Mouse (Mus musculus): ENCODE results near the gene Lgi2. TPM values are rescaled to one million over a fixed set of nuclear protein-coding genes. Genes with fewer than 3 reads are reported as not detected.

The Lgi2 gene
- polyA plus RNA-seq, 1 experiment from 2014 or later, result 1.4 TPM

DNA sequence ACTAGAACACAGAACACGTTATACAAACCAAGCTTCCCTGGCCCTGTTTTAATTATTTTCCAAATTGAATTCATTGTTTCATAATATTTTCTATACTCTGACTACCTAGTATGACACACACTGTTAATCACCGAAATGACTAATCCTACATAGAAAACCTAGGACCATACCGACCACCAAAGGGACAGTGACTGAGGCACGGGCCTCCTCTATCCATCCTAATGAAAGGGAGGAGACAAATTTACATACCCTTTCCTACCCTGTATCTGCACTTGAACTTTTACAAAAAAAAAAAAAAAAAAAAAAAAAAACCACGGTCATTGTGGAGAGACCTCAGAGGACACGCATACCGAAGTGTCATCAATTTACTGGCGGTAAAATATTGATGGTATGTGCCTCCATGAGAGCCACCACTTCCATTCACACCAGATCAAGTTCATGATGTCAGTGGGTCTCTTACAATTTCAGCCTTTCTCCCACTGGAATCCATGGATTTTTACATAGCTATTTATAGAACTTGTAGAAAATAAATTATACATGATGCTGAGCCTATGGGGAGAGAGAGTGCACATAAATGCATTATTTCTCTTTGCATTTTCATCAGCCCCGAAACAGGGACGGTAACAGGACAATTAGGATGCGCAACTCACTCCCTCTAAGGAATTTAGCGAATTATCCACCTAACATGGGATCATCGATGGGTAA lies 15.5 kb downstream of the Lgi2 start:
- ATAC-seq (ENCODE audit: insufficient read depth, low FRiP score, low TSS enrichment), result peak; percentile 45; the same call in 1 of the 2 replicates
- no peak overlapping the region for H3K27ac ChIP-seq (ENCODE audit: low read depth, low read length)
- 86% methylated on average over 13 of the region's 13 CpGs for WGBS

GRCm38 (mm10) chr5:52546950-52547349 lies 19.3 kb downstream of the Lgi2 start:
- H3K4me3 ChIP-seq (ENCODE audit: low read depth, low read length), result no peak overlapping the region
- WGBS, result 41% methylated on average over 3 of the region's 3 CpGs
- no peaks in the 10 kb centered on the region for H3K4me1 ChIP-seq (ENCODE audit: control insufficient read depth, insufficient read depth, low read length)
- peak; percentile 45 for DNase-seq (ENCODE audit: low spot score)
- H3K27ac ChIP-seq (ENCODE audit: low read depth, low read length), result no peak overlapping the region
- ATAC-seq (ENCODE audit: insufficient read depth, low FRiP score, low TSS enrichment), result no peak
- H3K4me2 ChIP-seq (ENCODE audit: low read depth), result no peak overlapping the region
- H3K36me3 ChIP-seq (ENCODE audit: control insufficient read depth, insufficient read depth, low read length), result no peaks in the 10 kb centered on the region
- H3K9me3 ChIP-seq (ENCODE audit: control insufficient read depth, low read length), result no peaks in the 10 kb centered on the region
- no peaks in the 10 kb centered on the region for H3K27me3 ChIP-seq (ENCODE audit: control insufficient read depth, insufficient read depth, low read length)
- H3K9ac ChIP-seq (ENCODE audit: low read length), result no peak overlapping the region

More for the DNA sequence above, 15.5 kb downstream of the Lgi2 start:
- Histone ChIP-seq H3K9me3 (ENCODE audit: control insufficient read depth, low read length) (no peaks in the 10 kb centered on the region), H3K36me3 (ENCODE audit: control insufficient read depth, insufficient read depth, low read length) (no peaks in the 10 kb centered on the region), H3K4me1 (ENCODE audit: control insufficient read depth, insufficient read depth, low read length) (no peaks in the 10 kb centered on the region), H3K9ac (ENCODE audit: low read length) (no peak overlapping the region), H3K4me2 (ENCODE audit: low read depth) (no peak overlapping the region), H3K27me3 (ENCODE audit: control insufficient read depth, insufficient read depth, low read length) (no peaks in the 10 kb centered on the region), H3K4me3 (ENCODE audit: low read depth, low read length) (no peak overlapping the region)
- no peak for DNase-seq (ENCODE audit: low spot score)

GRCm38 (mm10) chr5:52543770-52544169 lies 22.5 kb downstream of the Lgi2 start:
- Histone ChIP-seq H3K9me3 (ENCODE audit: control insufficient read depth, low read length) (no peaks in the 10 kb centered on the region), H3K4me3 (ENCODE audit: low read depth, low read length) (no peak overlapping the region), H3K27me3 (ENCODE audit: control insufficient read depth, insufficient read depth, low read length) (no peaks in the 10 kb centered on the region), H3K9ac (ENCODE audit: low read length) (no peak overlapping the region), H3K36me3 (ENCODE audit: control insufficient read depth, insufficient read depth, low read length) (no peaks in the 10 kb centered on the region), H3K27ac (ENCODE audit: low read depth, low read length) (no peak overlapping the region), H3K4me2 (ENCODE audit: low read depth) (no peak overlapping the region), H3K4me1 (ENCODE audit: control insufficient read depth, insufficient read depth, low read length) (no peaks in the 10 kb centered on the region)
- WGBS, result 89% methylated on average over 4 of the region's 4 CpGs
- ATAC-seq (ENCODE audit: insufficient read depth, low FRiP score, low TSS enrichment) (no peak), DNase-seq (ENCODE audit: low spot score) (no peak)

DNA sequence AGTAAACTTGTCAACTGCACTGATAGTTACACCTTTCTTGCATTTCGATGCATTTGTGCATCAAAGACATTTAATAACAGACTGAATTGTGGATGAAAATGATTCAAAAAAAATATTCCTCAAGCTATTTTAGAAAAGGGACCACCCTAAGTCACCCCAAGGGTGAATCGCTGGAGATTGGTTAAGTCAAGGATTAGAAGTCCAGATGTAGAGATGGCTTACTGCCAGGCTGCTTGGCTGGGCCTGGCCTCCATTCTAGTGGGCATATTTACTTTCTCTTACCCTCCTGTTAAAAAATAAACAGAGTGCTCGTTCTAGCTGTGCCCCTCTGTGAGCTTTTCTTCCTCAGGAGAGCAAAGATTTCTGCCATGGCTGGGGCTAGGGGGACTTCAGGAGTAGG lies 26.1 kb downstream of the Lgi2 start:
- no peaks in the 10 kb centered on the region for H3K36me3 ChIP-seq (ENCODE audit: control insufficient read depth, insufficient read depth, low read length)
- 73% methylated on average over 3 of the region's 3 CpGs for WGBS
- no peak overlapping the region for H3K9ac ChIP-seq (ENCODE audit: low read length)
- H3K4me3 ChIP-seq (ENCODE audit: low read depth, low read length), result no peak overlapping the region
- no peak for DNase-seq (ENCODE audit: low spot score)
- H3K4me2 ChIP-seq (ENCODE audit: low read depth), result no peak overlapping the region
- H3K27ac ChIP-seq (ENCODE audit: low read depth, low read length), result no peak overlapping the region
- H3K27me3 ChIP-seq (ENCODE audit: control insufficient read depth, insufficient read depth, low read length), result no peaks in the 10 kb centered on the region
- H3K4me1 ChIP-seq (ENCODE audit: control insufficient read depth, insufficient read depth, low read length), result no peaks in the 10 kb centered on the region
- no peak for ATAC-seq (ENCODE audit: insufficient read depth, low FRiP score, low TSS enrichment)
- no peaks in the 10 kb centered on the region for H3K9me3 ChIP-seq (ENCODE audit: control insufficient read depth, low read length)

DNA sequence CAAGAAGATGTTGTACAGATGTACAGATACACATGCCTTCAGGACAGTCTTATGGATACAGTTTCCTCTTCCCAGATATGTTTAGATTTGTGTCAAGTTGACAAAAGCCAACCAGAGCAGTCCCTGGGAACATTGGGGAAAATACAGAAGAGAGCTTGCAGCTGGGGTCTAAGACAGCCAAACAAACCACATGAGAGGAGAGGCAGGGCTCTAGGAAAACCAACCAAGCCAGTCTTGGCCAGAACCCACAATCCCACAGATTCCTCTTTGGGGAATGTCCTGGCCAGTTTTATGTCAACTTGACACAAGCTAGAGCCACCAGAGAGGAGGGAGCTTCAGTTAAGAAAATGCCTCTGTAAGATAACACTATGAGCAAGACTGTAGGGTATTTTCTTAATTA lies 26.8 kb downstream of the Lgi2 start:
- ATAC-seq (ENCODE audit: insufficient read depth, low FRiP score, low TSS enrichment), result no peak
- Histone ChIP-seq H3K9me3 (ENCODE audit: control insufficient read depth, low read length) (no peaks in the 10 kb centered on the region), H3K4me3 (ENCODE audit: low read depth, low read length) (no peak overlapping the region), H3K4me2 (ENCODE audit: low read depth) (no peak overlapping the region), H3K27me3 (ENCODE audit: control insufficient read depth, insufficient read depth, low read length) (no peaks in the 10 kb centered on the region), H3K36me3 (ENCODE audit: control insufficient read depth, insufficient read depth, low read length) (no peaks in the 10 kb centered on the region), H3K4me1 (ENCODE audit: control insufficient read depth, insufficient read depth, low read length) (no peaks in the 10 kb centered on the region), H3K27ac (ENCODE audit: low read depth, low read length) (no peak overlapping the region), H3K9ac (ENCODE audit: low read length) (no peak overlapping the region)
- DNase-seq (ENCODE audit: low spot score), result no peak

- Histone ChIP-seq H3K4me2 (ENCODE audit: low read depth) (no peak overlapping the region), H3K9me3 (ENCODE audit: control insufficient read depth, low read length) (no peaks in the 10 kb centered on the region), H3K9ac (ENCODE audit: low read length) (no peak overlapping the region), H3K4me3 (ENCODE audit: low read depth, low read length) (no peak overlapping the region), H3K4me1 (ENCODE audit: control insufficient read depth, insufficient read depth, low read length) (no peaks in the 10 kb centered on the region), H3K27me3 (ENCODE audit: control insufficient read depth, insufficient read depth, low read length) (no peaks in the 10 kb centered on the region), H3K27ac (ENCODE audit: low read depth, low read length) (no peak overlapping the region), H3K36me3 (ENCODE audit: control insufficient read depth, insufficient read depth, low read length) (no peaks in the 10 kb centered on the region)
- ATAC-seq (ENCODE audit: insufficient read depth, low FRiP score, low TSS enrichment) (no peak), DNase-seq (ENCODE audit: low spot score) (no peak)
- WGBS, result 86% methylated on average over 7 of the region's 7 CpGs
These were observed 29.2 kb downstream of the Lgi2 start for GRCm38 (mm10) chr5:52537024-52537423.

DNA sequence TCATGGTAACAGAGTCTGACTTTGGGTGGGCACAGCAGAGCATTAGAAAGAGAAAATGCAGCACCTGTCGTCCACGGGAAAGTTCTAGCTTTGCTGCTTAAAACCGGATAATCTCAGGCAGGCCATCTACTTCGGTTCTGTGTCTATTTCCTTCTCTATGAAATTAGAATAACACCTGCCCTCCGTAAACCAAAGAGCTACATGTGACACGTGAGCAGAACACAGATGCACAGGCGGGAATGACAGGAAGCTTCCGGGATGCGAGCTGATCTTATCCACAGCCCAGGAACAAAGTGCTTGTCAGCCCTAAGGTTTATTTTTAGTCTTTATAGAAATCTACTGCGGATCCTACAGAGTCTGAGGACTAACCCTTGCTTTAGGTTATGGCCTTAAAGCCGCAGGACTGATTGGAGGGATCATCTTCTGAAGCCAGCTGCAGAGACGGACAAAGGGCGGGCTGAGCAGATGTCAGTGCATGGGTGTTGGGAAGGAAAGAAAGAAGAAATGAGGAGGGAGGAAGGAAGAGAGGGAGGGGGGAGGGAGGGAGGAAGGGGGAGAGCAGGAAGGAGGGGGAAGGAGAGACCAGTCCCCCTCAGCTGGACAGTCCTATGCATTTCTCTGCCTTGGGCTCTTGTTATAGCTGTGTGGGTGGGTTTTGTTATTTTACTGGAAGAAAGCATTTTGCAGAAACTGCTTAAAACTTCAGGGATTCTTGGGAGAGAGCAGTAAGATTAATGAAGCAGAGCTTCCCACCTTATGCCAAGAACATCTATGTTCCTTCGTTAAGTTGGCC lies 31.3 kb downstream of the Lgi2 start:
- no peaks in the 10 kb centered on the region for H3K4me1 ChIP-seq (ENCODE audit: control insufficient read depth, insufficient read depth, low read length)
- no peaks in the 10 kb centered on the region for H3K9me3 ChIP-seq (ENCODE audit: control insufficient read depth, low read length)
- DNase-seq (ENCODE audit: low spot score) (no peak), ATAC-seq (ENCODE audit: insufficient read depth, low FRiP score, low TSS enrichment) (no peak)
- no peak overlapping the region for H3K27ac ChIP-seq (ENCODE audit: low read depth, low read length)
- no peaks in the 10 kb centered on the region for H3K36me3 ChIP-seq (ENCODE audit: control insufficient read depth, insufficient read depth, low read length)
- H3K4me3 ChIP-seq (ENCODE audit: low read depth, low read length), result no peak overlapping the region
- H3K27me3 ChIP-seq (ENCODE audit: control insufficient read depth, insufficient read depth, low read length), result no peaks in the 10 kb centered on the region
- WGBS, result 75% methylated on average over 14 of the region's 14 CpGs
- no peak overlapping the region for H3K9ac ChIP-seq (ENCODE audit: low read length)
- no peak overlapping the region for H3K4me2 ChIP-seq (ENCODE audit: low read depth)

GRCm38 (mm10) chr5:52533705-52534104 lies 32.6 kb downstream of the Lgi2 start:
- Histone ChIP-seq H3K4me1 (ENCODE audit: control insufficient read depth, insufficient read depth, low read length) (no peaks in the 10 kb centered on the region), H3K9ac (ENCODE audit: low read length) (no peak overlapping the region), H3K9me3 (ENCODE audit: control insufficient read depth, low read length) (no peaks in the 10 kb centered on the region), H3K4me3 (ENCODE audit: low read depth, low read length) (no peak overlapping the region), H3K4me2 (ENCODE audit: low read depth) (no peak overlapping the region), H3K27ac (ENCODE audit: low read depth, low read length) (no peak overlapping the region), H3K27me3 (ENCODE audit: control insufficient read depth, insufficient read depth, low read length) (no peaks in the 10 kb centered on the region), H3K36me3 (ENCODE audit: control insufficient read depth, insufficient read depth, low read length) (no peaks in the 10 kb centered on the region)
- ATAC-seq (ENCODE audit: insufficient read depth, low FRiP score, low TSS enrichment) (no peak), DNase-seq (ENCODE audit: low spot score) (no peak)
- 88% methylated on average over 9 of the region's 9 CpGs for WGBS

GRCm38 (mm10) chr5:52528545-52528944 lies 37.7 kb downstream of the Lgi2 start:
- H3K9me3 ChIP-seq (ENCODE audit: control insufficient read depth, low read length), result no peaks in the 10 kb centered on the region
- H3K27ac ChIP-seq (ENCODE audit: low read depth, low read length), result no peak overlapping the region
- H3K9ac ChIP-seq (ENCODE audit: low read length), result no peak overlapping the region
- H3K4me3 ChIP-seq (ENCODE audit: low read depth, low read length), result no peak overlapping the region
- no peaks in the 10 kb centered on the region for H3K4me1 ChIP-seq (ENCODE audit: control insufficient read depth, insufficient read depth, low read length)
- WGBS, result 46% methylated on average over 7 of the region's 7 CpGs
- no peak overlapping the region for H3K4me2 ChIP-seq (ENCODE audit: low read depth)
- H3K27me3 ChIP-seq (ENCODE audit: control insufficient read depth, insufficient read depth, low read length), result no peaks in the 10 kb centered on the region
- H3K36me3 ChIP-seq (ENCODE audit: control insufficient read depth, insufficient read depth, low read length), result no peaks in the 10 kb centered on the region
- no peak for DNase-seq (ENCODE audit: low spot score)
- no peak for ATAC-seq (ENCODE audit: insufficient read depth, low FRiP score, low TSS enrichment)
